Mouse (Mus musculus) ES-E14 (cell line): ENCODE data around the gene Adam11. TPM values are rescaled to one million over a fixed set of nuclear protein-coding genes. Genes with fewer than 3 reads are reported as not detected.

Experiments used
- DNase-seq: peaks from one replicate; pipeline ENCODE4 v3.0.0-alpha.2; 2013; ENCODE audit warnings: low read depth, low spot score
- H3K27ac ChIP-seq: 2 replicates; pipeline ENCODE4 v1.5.1; 2012; ENCODE audit warnings: low read depth, mild to moderate bottlenecking, low read length, moderate library complexity, mixed read lengths; ENCODE audit not compliant: poor library complexity, insufficient read depth, severe bottlenecking
- H3K36me3 ChIP-seq: 2 replicates; pipeline ENCODE4 v1.6.1; 2012; ENCODE audit warnings: mild to moderate bottlenecking, low read length, moderate library complexity, mixed read lengths; ENCODE audit not compliant: control insufficient read depth, poor library complexity, insufficient read depth, severe bottlenecking
- H3K4me1 ChIP-seq, 2 experiments: fragments of 150-350 bp in 1 of 2; sonication (generic) in 1 of 2; 2 replicates each; pipeline ENCODE4 v1.6.1; 2012; ENCODE audit warnings: low read length in 2 of 2, mild to moderate bottlenecking in 1 of 2, mixed read lengths in 1 of 2; ENCODE audit not compliant: control insufficient read depth in 2 of 2, insufficient read depth in 2 of 2, poor library complexity in 1 of 2
- H3K4me3 ChIP-seq, 2 experiments: fragments of 150-350 bp in 1 of 2; sonication (generic) in 1 of 2; 2 replicates each; pipeline ENCODE4 v1.5.1; 2012; ENCODE audit warnings: low read length in 2 of 2, low read depth in 1 of 2, mild to moderate bottlenecking in 1 of 2, mixed read lengths in 1 of 2; ENCODE audit not compliant: insufficient read depth in 1 of 2, poor library complexity in 1 of 2, severe bottlenecking in 1 of 2
- H3K9ac ChIP-seq: 2 replicates; pipeline ENCODE4 v1.6.1; 2012; ENCODE audit warnings: low read depth, mild to moderate bottlenecking, low read length, mixed read lengths; ENCODE audit not compliant: poor library complexity, insufficient read depth, severe bottlenecking
- H3K9me3 ChIP-seq: fragments of 150-350 bp; sonication (generic); 2 replicates; pipeline ENCODE4 v1.6.1; 2012; ENCODE audit warnings: low read depth, mild to moderate bottlenecking, low read length; ENCODE audit not compliant: control insufficient read depth, insufficient read depth
- CHD2 ChIP-seq: IDR thresholded peaks from 2 replicates; pipeline ENCODE4 v1.6.1; 2014; ENCODE audit warnings: mild to moderate bottlenecking, low read depth, low read length, inconsistent platforms
- HCFC1 ChIP-seq: IDR thresholded peaks from 2 replicates; pipeline ENCODE4 v1.6.1; 2012; ENCODE audit warnings: low read length, inconsistent platforms, borderline replicate concordance; ENCODE audit not compliant: insufficient read depth
- MAFK ChIP-seq: IDR thresholded peaks from 2 replicates; pipeline ENCODE4 v1.6.1; 2014; ENCODE audit warnings: mild to moderate bottlenecking, low read depth, low read length, inconsistent platforms; ENCODE audit not compliant: insufficient read depth
- ZC3H11A ChIP-seq: IDR thresholded peaks from 2 replicates; pipeline ENCODE4 v1.6.1; 2012; ENCODE audit warnings: low read depth, mild to moderate bottlenecking, inconsistent platforms, low read length, borderline replicate concordance
- ZNF384 ChIP-seq: IDR thresholded peaks from 2 replicates; pipeline ENCODE4 v1.6.1; 2012; ENCODE audit warnings: low read depth, low read length, inconsistent platforms
- in situ Hi-C, 2 experiments: fragments of 600-800 bp; cut with MboI; formaldehyde crosslinking; loops; one replicate each; pipeline ENCODE4 v1.15.1; 2025; ENCODE audit warnings: low sequenced_read_pairs in 2 of 2, inconsistent platforms in 1 of 2; ENCODE audit not compliant: unreplicated experiment in 2 of 2
- total RNA-seq: library from RNA; depleted of rRNA; stranded (reverse); fragments of 300-350 nt; gene quantifications from 2 replicates; pipeline ENCODE4 v1.2.3, GENCODE M21; 2012

Gene Adam11
- total RNA-seq, 1 experiment = 1.7 TPM

DNA sequence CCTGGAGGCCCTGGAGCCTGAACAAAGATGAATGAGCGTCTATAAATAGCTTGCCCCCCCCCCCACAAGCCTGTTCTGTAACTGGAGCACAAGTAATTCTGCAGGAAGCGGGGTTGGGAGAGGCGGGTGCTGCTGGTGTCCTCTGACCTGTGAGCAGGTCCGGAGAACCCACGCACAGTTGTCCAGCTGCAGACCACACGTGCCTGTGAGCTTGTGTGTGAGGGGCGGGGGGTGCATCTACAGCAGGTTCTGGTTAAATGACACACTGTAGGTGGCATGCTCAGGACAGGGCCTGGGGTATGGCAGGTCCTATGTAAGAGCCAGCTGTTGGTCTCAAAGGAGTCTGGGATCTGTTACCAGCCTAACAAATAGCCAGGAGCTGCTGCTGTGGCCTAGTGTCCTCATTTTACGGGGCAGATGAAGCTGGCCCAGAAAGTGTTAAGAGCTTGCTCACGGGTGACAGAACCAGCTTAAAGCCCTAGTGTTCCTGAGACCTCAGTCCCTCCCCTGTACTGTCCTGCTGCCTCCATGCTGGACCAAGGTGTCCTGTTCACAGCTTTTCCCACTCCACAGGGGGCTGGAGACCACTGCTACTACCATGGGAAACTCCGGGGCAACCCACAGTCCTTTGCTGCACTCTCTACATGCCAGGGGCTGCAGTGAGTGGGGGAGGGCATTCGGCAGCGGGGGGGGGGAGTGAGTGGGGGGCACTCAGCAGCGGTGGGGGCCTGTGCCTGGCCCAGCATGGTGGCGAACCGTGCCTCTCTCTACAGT lies 9.6 kb downstream of the Adam11 start:
- in situ Hi-C loops = no loop called here
- peaks cover 3 to 13% of the 10 kb centered on the region in 2 experiments for H3K4me1 ChIP-seq
- no peak for DNase-seq
- H3K27ac ChIP-seq = no peak overlapping the region
- H3K36me3 ChIP-seq = no peaks in the 10 kb centered on the region
- H3K9ac ChIP-seq = no peak overlapping the region
- no peak overlapping the region for H3K4me3 ChIP-seq
- no peaks in the 10 kb centered on the region for H3K9me3 ChIP-seq
- TF ChIP-seq MAFK (no peak), ZC3H11A (no peak), CHD2 (no peak), ZNF384 (no peak), HCFC1 (no peak)

GRCm38 (mm10) chr11:102771916-102772714 lies 10.9 kb downstream of the Adam11 start:
- Histone ChIP-seq H3K9me3 (no peaks in the 10 kb centered on the region), H3K36me3 (peaks cover 7% of the 10 kb centered on the region; the same call in 1 of the 2 replicates), H3K4me3 (no peak overlapping the region), H3K9ac (no peak overlapping the region), H3K27ac (no peak overlapping the region), H3K4me1 (peaks cover 3 to 13% of the 10 kb centered on the region in 2 experiments)
- DNase-seq = no peak
- TF ChIP-seq HCFC1 (no peak), CHD2 (no peak), ZNF384 (no peak), MAFK (no peak), ZC3H11A (no peak)
- in situ Hi-C loops = no loop called here

GRCm38 (mm10) chr11:102772771-102773700 lies 11.8 kb downstream of the Adam11 start:
- H3K9ac ChIP-seq = no peak overlapping the region
- in situ Hi-C loops = no loop called here
- no peak for TF ChIP-seq HCFC1
- no peak for TF ChIP-seq ZC3H11A
- TF ChIP-seq CHD2 = no peak
- TF ChIP-seq MAFK = no peak
- no peak for TF ChIP-seq ZNF384
- no peak for DNase-seq
- no peaks in the 10 kb centered on the region for H3K9me3 ChIP-seq
- H3K36me3 ChIP-seq = peaks cover 7% of the 10 kb centered on the region; the same call in 1 of the 2 replicates
- peaks cover 3 to 12% of the 10 kb centered on the region in 2 experiments for H3K4me1 ChIP-seq
- no peak overlapping the region for H3K4me3 ChIP-seq
- no peak overlapping the region for H3K27ac ChIP-seq
